Mouse (Mus musculus) monocyte, adult 2 months (primary cell): ENCODE results near the gene Mast4.

Experiments
- DNase-seq, 2 experiments: peaks; one replicate each; pipeline ENCODE4 v3.0.0; 2022; ENCODE audit warnings: low spot score in 2 of 2, low read depth in 1 of 2

Mast4 gene

DNA sequence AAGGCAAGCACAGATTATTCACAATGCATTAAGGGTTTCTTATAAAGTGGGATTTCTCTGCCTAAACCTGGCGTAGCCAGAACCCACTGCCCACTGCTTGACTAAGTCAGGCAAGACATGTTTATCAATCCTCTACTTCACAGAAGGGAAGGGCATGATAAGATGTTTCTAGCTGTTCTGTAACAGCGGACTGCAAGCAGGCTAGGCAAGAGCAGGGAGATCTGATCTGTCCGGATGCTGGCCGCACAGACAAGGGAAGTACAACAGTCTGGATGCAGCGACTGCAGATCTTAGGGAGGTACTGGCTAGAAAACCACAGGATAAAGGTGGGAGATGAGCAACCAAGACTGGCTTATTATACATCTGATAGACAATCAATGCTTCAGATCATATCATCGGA lies 519.1 kb downstream of the Mast4 start:
- DNase-seq = no peak

DNA sequence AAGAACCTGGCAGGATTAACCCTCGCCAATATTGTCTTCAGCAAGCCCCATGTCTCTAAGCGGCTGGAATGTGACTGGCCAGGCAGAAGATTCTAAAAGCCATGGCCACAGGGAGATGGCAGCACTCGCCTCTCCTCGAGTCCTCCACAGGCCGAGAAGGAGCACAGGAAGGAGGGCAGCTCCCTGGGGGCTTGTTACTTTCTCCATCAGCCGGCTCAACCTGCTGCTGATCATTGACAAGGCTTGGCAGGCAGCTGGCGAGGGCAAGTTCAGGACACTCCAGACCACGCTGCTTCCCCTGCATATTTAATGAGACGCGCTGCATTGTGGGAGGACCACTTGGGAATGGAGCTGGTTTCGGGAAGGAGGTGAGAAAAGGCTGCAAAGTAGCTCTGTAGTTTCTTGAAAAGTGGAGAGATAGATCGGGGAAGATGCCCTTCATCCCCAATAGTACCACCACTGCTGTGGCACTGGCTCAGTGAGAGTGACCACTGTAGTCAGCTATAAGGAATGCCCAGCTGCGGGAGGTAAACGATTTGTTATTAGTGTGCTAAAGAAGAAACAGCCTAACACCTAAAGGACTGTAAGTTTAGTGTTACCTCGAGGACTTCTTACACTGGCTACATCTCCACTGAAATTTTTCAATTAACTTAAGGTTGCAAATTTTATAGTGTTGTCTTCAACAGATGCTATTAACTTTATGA lies 523.0 kb downstream of the Mast4 start:
- DNase-seq = no peak

DNA sequence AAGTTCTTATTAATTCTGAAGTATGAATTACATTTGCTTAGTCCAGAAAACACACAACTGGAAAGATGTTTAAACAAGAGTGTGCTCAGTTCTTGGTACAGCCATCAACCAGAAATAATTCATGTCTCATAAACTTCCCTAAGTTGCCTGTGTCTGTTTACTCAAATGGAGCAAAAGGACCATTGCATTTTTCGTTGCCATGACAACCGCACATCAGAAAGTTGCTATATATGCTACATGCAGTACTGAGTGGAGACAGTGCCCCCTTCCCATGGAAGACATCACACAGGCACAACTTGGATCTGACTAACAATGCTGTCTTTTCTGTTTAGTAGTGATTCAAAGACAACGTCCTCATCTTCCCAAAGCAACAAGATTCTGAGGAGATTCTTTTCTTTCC lies 527.6 kb downstream of the Mast4 start:
- DNase-seq = no peak

DNA sequence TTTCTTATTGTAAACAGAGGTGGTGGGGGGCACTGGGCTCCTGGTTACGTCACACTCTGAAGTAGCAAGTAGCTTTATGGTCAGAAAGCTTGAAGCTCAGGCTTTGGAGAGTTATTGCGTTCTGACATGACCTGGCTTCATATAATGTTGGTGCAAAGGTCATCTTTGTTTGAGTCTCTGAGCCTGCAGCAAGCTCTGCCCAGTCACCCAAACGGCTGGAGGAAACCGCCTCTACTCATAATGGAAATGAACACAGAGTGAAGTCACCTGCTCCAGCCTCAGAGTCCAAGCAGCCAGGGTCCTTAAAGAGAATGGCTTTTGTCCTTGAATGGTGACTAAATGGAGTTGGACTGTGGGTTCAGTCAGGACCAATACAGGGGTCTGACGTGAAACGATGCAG lies 529.1 kb downstream of the Mast4 start:
- DNase-seq = no peak

DNA sequence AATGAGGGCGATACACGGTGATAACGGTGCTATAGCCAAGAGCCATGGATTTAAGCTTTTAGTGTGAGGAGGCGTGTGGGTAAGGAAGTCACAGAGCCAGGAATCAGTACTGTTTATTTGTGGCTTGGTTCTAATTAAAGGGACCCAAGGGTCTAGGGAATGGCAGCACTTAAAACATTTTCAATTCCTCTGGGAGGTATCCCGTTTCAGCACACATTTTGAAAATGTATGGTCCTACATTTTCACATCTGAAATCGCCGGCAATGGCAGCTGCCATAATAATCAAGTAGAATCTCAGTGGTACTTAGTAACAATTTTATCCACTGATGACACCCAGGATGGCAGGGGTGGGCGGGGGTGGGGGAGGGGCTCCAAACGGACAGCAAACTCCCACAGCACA lies 531.1 kb downstream of the Mast4 start:
- no peak for DNase-seq

DNA sequence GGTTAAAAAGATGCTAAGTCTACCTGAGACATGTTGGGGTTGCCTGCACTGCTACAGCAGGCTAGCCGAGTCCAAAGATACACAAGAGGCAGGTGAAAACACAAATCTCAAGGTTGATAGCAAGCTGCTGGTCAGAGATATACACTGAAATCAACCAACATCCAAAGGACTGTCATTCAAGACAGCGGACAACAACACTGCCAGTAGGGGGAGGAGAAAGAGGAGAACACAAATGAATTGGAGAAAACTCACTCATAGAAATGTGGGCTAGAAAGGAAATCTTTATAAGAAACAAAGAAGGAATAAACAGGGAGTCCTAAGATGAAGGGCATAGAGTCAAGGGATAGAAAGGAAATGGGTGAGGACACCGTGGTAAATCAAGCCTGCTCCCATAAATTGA lies 542.1 kb downstream of the Mast4 start:
- no peak for DNase-seq

DNA sequence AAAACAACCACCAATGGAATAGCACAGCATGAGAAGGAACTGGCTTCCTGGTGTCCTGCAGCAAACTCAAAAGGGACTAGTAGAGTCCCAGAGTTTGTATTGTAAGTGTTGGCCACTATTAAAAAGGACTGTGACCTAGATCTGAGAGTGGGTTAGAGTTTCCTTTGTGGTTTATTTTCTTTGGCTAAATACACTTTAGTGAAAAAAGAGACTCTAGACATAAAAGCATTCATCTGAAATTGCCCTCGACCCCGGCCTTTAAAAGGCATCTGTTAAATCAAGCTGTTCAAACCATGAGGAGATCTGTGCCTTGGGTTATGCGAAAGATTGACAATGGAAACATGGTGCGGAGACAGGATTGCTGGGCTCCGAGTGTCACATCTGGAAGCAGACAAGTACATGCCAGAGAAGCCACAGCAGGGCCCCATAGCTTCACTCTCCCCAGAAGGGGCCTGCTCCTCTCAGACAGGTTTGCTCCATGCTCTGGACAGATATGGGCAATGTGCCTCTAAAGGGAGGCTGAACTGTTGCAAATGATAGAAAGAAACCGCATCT lies 543.6 kb downstream of the Mast4 start:
- DNase-seq = no peak

DNA sequence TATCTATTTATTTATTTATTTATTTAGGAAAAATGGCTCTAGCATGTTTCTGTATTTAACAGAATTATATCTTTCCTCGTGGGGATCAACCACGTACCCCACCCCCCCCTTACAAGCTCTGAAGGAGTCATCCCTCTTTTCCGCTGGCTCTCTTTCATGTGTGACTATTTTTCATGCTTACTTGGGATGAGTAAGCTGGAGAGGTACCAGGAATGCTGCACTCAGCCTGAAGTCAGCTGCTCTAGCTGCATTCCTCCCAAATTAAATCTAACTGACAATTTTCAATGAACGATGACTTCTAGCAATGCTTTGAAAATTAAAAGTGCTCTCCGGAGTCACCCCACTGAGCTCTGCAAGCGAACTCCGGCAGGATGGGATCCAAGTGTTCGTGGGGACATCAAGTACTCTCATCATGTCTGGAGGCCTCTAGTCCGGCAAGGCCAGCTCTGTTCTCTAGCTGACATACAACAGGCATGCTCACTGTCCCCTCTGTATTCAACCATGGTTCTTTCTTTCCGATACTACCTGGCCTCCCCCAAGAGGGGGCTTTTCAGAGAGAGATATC lies 547.5 kb downstream of the Mast4 start:
- DNase-seq = no peak

DNA sequence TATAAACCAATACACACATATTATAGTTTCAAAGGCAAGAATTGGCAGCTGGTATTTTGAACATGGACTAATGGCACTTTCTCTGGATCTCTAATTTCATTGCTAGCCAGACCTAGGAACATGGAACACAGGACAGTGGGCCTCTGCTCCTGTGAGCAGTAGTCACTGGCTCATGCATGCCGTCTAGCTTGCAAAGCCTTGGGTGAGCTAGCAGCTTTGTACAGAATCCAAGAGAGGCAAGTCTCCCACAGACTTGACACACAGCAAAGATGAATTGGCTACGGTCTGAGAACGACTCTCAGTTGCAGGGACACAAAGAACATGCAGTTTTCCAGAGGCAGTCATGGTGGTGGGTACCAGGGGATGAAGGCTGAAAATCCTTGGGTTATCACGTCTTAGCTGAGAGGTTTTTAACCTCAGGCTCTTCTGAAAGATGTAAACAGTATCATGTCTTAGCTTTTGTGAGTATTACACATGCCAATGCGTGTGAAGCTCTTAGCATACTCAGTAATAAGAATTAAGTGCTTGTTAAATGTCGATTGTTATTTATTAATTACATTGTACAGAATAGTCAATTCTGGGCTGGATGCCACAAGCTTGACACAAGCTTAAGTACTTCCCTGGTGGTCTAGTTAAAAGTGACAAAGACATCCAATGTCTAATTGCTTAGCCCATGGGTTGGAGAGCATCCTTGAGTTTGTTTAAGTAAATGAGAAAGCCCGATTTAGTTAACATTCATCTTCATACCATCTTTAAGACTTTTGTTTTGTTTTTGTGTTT lies 550.6 kb downstream of the Mast4 start:
- DNase-seq = no peak

DNA sequence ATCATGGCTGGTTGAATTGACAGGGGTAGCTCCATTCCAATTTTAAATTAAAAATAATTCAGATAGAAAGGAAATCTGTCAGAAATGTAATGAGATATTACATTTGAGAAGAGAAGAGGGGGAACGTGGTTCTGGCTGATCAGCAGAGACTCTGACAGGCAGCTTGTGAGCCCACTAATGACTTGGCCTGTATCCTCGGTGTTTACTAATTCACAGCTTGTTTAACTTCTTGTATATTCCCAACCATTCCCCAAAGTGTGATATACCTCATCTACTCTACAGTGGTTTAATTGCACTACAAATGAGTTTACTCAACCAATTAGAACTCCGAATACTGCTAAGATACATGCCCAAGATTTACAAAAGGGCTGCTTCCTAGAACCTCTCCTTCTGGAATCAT lies 555.0 kb downstream of the Mast4 start:
- DNase-seq = no peak

DNA sequence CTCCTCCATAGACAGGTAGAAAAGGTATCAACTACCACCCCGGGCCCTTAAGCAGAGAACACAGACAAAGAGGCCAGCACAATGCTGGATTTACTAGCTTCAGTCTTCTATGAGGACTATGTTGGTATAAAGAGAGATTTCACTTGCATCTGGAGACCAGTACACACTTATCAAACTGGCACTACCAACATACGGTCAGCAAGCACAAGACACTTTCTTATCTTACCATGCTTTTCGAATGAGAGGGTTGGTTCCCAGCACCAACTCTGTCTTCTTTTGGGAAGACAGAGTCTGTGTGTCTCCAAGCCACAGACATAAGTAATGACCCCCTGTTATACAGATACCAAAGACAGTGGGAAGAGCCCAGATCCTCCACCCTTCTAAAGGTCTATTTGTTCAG lies 555.4 kb downstream of the Mast4 start:
- no peak for DNase-seq

DNA sequence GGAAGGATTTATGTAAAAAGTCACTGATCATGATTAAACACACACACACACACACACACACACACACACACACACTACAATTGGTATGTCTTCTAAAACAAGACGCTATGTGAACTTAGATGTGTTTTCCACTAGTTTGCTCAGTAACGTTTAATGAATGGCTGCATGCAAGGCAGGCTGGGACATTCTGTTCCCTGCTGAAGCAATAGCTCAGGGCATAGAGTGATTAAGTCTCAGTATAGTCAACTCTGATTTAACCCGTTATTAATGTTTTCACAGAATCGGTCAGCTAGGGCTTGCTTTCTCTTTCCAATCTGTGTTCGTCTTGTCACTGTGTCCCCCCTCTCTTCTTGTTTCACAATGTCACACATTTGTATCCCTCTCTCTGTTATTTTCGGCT lies 558.8 kb downstream of the Mast4 start:
- DNase-seq = no peak

DNA sequence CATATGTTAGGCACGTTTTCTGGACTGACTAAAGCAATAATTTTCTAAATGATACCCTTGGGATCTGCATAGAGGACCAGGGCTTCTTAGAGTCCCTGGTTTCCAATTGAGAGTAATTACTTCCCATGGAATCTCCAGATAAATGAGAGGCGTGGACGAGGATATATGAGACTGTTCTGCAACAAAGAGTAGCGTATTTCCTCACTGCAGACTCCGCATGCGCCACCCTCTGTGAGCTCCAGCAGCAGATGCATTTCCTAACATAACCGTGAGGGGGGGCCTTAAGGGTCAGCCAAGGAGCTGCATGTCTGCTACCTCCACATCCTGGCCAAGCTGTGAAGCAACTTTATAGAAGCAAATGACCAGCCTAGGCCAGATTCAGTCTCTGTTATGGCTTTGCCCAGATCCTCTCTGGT lies 559.5 kb downstream of the Mast4 start:
- DNase-seq = no peak

DNA sequence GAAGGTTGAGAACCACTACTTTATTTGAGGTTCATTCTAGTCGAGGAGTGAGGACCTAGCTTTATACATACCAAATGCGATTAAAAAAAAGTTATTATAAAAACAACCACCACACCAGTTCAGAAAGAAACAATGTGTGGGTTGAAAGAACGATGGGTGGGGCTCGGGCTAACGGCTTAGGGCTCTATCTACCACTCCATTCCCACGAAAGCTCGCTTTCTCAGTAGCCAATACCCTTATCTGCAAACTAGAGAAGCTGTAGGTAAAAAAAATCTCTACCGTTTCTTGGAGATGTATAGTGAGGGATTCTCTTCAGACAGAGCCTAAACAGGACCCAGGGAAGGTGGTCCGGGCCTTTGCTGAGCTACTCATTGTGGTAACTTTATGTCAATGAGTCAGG lies 561.1 kb downstream of the Mast4 start:
- no peak for DNase-seq

DNA sequence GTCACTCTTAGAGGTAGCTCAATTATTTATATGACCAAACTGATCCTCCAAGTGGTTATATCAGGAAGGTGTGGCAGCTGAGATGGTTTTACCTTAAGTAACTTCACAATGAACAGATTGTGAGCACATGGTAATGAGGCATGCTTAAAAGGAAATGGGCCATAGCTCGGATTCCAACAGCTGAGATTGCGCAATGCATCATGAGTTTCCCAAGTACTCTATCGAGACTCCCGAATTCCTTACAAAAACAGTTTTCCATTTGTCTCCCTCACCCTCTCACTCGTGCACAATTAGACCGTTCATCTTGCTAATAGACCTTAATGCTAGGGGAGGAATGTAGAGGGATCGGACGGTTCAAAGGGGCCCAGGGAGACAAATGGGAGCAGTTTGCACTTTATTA lies 564.1 kb downstream of the Mast4 start:
- no peak for DNase-seq

DNA sequence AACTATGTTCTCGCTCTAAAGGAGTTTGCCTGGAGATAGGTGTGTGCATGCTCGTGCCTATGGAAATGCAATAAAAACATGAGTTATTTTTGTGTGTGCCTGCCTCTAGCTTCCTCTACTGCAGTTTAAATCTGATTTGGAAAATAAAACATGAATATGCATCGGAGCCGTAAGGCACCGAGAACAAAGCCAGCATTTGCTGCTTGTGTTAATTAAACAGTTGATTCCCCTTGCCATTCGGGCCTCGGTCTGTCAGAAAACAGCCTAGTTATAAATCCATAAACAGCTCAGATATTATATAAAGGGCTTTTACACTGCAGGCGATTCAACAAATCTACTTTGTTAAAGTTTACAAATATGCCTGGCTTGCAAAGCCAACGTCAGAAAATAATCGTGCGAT lies 565.8 kb downstream of the Mast4 start:
- no peak for DNase-seq

DNA sequence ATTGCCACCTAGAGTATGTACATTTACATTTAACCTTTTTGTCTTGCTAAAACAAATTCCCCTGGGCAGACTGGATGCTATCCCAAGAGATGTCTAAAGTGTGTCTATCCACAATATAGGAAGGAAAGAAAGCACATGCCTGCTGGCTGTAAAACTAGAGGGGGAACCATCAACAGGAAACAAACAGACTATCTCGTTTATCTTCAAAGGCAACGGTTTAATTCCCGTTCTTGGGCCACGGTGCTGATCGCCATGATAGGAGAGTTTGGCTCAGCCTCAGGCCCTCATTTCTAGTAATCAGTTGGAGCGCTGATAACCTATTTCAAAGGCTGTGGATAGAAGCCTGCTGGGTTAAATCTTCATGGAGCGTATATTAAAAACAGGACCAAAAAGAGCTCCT lies 567.2 kb downstream of the Mast4 start:
- no peak for DNase-seq

DNA sequence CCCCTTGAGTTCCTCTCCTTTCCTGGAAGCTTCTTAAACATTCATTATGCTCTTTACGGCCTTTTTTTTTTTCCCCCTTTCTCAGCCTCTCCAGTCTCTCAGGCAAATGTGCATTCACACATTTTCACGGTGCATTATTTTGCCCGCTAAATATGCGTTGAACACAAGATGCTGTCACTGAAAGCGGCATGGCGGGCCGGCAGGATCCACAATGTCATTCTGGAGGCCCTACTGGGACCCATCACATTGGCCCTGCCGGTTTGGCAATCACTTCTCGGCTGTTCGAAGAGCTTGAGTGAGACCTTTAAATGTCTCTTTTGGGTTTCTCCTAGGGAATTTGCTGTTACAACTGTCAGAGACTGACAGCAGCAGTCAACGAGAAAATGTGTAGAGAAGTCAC lies 569.1 kb downstream of the Mast4 start:
- no peak for DNase-seq

DNA sequence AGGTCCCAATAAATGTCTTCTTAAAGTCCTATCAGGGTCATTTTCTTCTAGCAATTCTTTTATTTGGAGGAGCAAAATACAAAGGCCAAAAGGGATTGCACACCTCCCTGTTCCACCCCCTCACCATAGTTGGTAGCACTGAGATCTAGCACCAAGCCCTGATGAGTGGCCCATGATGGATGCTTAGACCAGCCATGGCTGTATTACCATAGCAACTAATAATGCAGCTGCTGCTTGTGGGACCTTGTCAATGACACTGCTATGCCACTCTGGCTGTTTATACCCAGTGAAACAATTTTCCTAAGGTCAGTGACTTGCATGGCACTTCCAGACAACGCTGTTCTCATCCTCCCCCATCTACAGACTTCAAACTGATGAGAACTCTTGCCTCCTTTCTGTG lies 570.1 kb downstream of the Mast4 start:
- DNase-seq = no peak

DNA sequence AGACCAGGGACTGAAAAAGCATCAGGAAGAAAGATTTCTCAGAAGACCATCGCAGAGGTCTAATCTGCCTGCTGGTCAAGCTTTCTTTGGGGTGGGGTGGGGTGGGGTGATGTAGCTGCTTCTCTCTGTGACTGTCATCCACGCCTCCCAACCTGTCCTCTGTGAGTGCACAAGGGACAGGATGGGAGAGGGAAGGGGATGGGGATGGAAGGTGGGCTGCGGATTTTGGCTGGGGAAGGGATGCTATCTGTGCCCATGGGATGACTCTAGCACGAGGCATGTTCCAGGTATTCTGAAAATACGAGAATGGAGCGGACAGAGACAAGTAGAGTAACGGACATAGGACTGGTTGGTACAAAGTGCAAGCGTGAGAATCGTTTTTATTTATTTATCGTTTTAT lies 572.1 kb downstream of the Mast4 start:
- no peak for DNase-seq

DNA sequence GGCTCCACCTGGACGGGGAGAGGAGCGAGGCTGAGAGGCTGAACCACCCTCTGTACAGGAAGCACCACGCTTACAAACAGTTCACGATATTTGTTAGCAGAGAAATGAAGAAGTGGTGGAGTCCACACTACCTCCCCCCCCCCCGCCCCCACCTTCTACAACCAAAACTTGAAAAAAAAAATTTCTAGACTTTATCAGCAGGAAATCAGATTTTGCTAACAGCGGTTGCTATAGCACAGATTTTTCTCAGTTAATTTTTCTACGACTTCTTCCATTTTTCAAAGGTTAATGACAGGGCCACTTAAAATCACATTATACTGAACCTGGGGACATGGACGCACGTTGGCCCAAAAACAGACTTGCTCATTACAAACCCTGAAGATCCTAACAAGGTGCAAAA lies 572.9 kb downstream of the Mast4 start:
- DNase-seq = no peak

DNA sequence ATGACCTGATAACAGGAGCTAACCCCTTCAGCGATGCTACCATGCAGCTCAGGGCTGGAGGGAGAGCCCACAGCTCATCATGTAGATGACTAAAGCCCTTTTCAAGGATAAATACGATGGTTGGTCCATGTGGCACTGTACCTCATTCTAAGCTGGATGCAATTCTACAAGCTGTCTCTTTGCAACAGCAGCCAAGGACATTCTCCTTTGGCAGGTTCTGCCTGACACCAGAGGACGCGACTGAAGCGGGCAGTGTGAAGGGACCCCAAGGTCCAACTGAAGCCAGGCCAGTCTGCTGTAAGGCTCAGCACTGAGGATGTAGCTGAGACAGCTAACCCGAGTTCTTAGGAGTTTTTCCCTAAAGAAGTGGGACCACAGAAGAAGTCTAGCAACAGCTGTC lies 576.3 kb downstream of the Mast4 start:
- no peak for DNase-seq
